Mouse (Mus musculus) MEL (cell line): ENCODE data around the gene Kif19a. TPM values are rescaled to one million over a fixed set of nuclear protein-coding genes. Genes with fewer than 3 reads are reported as not detected.

Experiments used
- DNase-seq: peaks from one replicate; pipeline ENCODE4 v3.0.0; 2011; ENCODE audit warnings: low read depth, low spot score
- H3K27ac ChIP-seq: 2 replicates; pipeline ENCODE4 v1.5.1; 2012; ENCODE audit warnings: low read depth, mild to moderate bottlenecking, control low read depth, low read length, moderate library complexity; ENCODE audit not compliant: control insufficient read depth
- H3K27me3 ChIP-seq, 2 experiments: fragments of 150-350 bp in 1 of 2; sonication (generic) in 1 of 2; 2 replicates each; pipeline ENCODE4 v1.6.1; 2012; ENCODE audit warnings: low read length in 2 of 2, mild to moderate bottlenecking in 2 of 2, improper control_type of control experiment in 1 of 2, moderate library complexity in 1 of 2; ENCODE audit not compliant: insufficient read depth in 2 of 2, control insufficient read depth in 1 of 2
- H3K36me3 ChIP-seq, 2 experiments: 2 replicates each; pipeline ENCODE4 v1.6.1; 2012 to 2014; ENCODE audit warnings: low read length in 2 of 2, improper control_type of control experiment in 1 of 2, inconsistent platforms in 1 of 2, mild to moderate bottlenecking in 1 of 2; ENCODE audit not compliant: insufficient read depth in 2 of 2, control insufficient read depth in 1 of 2
- H3K4me1 ChIP-seq, 2 experiments: fragments of 150-350 bp in 1 of 2; sonication (generic) in 1 of 2; 2 replicates each; pipeline ENCODE4 v1.6.1; 2012; ENCODE audit warnings: low read length in 2 of 2, improper control_type of control experiment in 1 of 2, mild to moderate bottlenecking in 1 of 2; ENCODE audit not compliant: insufficient read depth in 2 of 2, control insufficient read depth in 1 of 2
- H3K4me3 ChIP-seq, 2 experiments: fragments of 150-350 bp in 1 of 2; sonication (generic) in 1 of 2; 2 replicates each; pipeline ENCODE4 v1.5.1; 2012; ENCODE audit warnings: low read depth in 2 of 2, low read length in 2 of 2, mild to moderate bottlenecking in 2 of 2, moderate library complexity in 2 of 2, control low read depth in 1 of 2, improper control_type of control experiment in 1 of 2; ENCODE audit not compliant: control insufficient read depth in 1 of 2, insufficient read depth in 1 of 2
- H3K79me2 ChIP-seq: 2 replicates; pipeline ENCODE4 v1.6.1; 2012; ENCODE audit warnings: mild to moderate bottlenecking, low read length, moderate library complexity; ENCODE audit not compliant: control insufficient read depth, poor library complexity, insufficient read depth
- H3K9ac ChIP-seq: 2 replicates; pipeline ENCODE4 v1.6.1; 2012; ENCODE audit warnings: low read depth, mild to moderate bottlenecking, control low read depth, low read length, moderate library complexity; ENCODE audit not compliant: control insufficient read depth, poor library complexity, severe bottlenecking
- H3K9me3 ChIP-seq: fragments of 150-350 bp; sonication (generic); replicated peaks from 2 replicates; pipeline ENCODE4 v1.6.1; 2012; ENCODE audit warnings: mild to moderate bottlenecking, low read length, improper control_type of control experiment, moderate library complexity; ENCODE audit not compliant: insufficient read depth
- BHLHE40 ChIP-seq: IDR thresholded peaks from 2 replicates; pipeline ENCODE4 v1.6.1; 2012; ENCODE audit warnings: low read depth, mild to moderate bottlenecking, inconsistent platforms, low read length, improper control_type of control experiment, borderline replicate concordance
- CTCF ChIP-seq, 3 experiments: IDR thresholded peaks in 2 of 3; conservative IDR thresholded peaks in 1 of 3; 2 replicates each; pipeline ENCODE4 v1.5.1; 2011 to 2012; ENCODE audit warnings: low read length in 3 of 3, low read depth in 2 of 3, mild to moderate bottlenecking in 2 of 3, improper control_type of control experiment in 1 of 3, inconsistent platforms in 1 of 3, mixed read lengths in 1 of 3, moderate library complexity in 1 of 3; ENCODE audit not compliant: control insufficient read depth in 1 of 3, insufficient read depth in 1 of 3, poor library complexity in 1 of 3, severe bottlenecking in 1 of 3
- E2F4 ChIP-seq: IDR thresholded peaks from 2 replicates; pipeline ENCODE4 v1.6.1; 2011; ENCODE audit warnings: low read depth, low read length, improper control_type of control experiment, borderline replicate concordance
- ELF1 ChIP-seq: IDR thresholded peaks from 2 replicates; pipeline ENCODE4 v1.6.1; 2014; ENCODE audit warnings: low read depth, mild to moderate bottlenecking, inconsistent platforms, low read length, improper control_type of control experiment, moderate library complexity
- EP300 ChIP-seq, 2 experiments: IDR thresholded peaks; 2 replicates each; pipeline ENCODE4 v1.6.1; 2011; ENCODE audit warnings: improper control_type of control experiment in 2 of 2, low read length in 2 of 2, low read depth in 1 of 2, mild to moderate bottlenecking in 1 of 2
- ETS1 ChIP-seq: IDR thresholded peaks from 2 replicates; pipeline ENCODE4 v1.6.1; 2012; ENCODE audit warnings: low read depth, mild to moderate bottlenecking, inconsistent platforms, low read length, improper control_type of control experiment, moderate library complexity
- HCFC1 ChIP-seq: IDR thresholded peaks from 2 replicates; pipeline ENCODE4 v1.6.1; 2012; ENCODE audit warnings: low read depth, mild to moderate bottlenecking, inconsistent platforms, low read length, improper control_type of control experiment, moderate library complexity
- KAT2A ChIP-seq: conservative IDR thresholded peaks from 2 replicates; pipeline ENCODE4 v1.6.1; 2012; ENCODE audit warnings: low read depth, low read length, improper control_type of control experiment, inconsistent platforms
- MAX ChIP-seq: IDR thresholded peaks from 2 replicates; pipeline ENCODE4 v1.6.1; 2011; ENCODE audit warnings: low read length, improper control_type of control experiment
- NELFE ChIP-seq: IDR thresholded peaks from 2 replicates; pipeline ENCODE4 v1.6.1; 2011; ENCODE audit warnings: low read depth, low read length, improper control_type of control experiment
- NRF1 ChIP-seq: IDR thresholded peaks from 2 replicates; pipeline ENCODE4 v1.6.1; 2014; ENCODE audit warnings: low read depth, mild to moderate bottlenecking, inconsistent platforms, low read length, improper control_type of control experiment, moderate library complexity; ENCODE audit not compliant: poor library complexity, insufficient read depth, severe bottlenecking
- POLR2A ChIP-seq, 2 experiments: IDR thresholded peaks; 2 replicates each; pipeline ENCODE4 v1.6.1; 2011 to 2012; ENCODE audit warnings: low read length in 2 of 2, mild to moderate bottlenecking in 2 of 2, control low read depth in 1 of 2, improper control_type of control experiment in 1 of 2, low read depth in 1 of 2, moderate library complexity in 1 of 2; ENCODE audit not compliant: control insufficient read depth in 1 of 2, insufficient read depth in 1 of 2, poor library complexity in 1 of 2
- SIN3A ChIP-seq: IDR thresholded peaks from 2 replicates; pipeline ENCODE4 v1.6.1; 2012; ENCODE audit warnings: low read length, improper control_type of control experiment, inconsistent platforms
- UBTF ChIP-seq: IDR thresholded peaks from 2 replicates; pipeline ENCODE4 v1.6.1; 2012; ENCODE audit warnings: low read depth, mild to moderate bottlenecking, inconsistent platforms, low read length, improper control_type of control experiment, moderate library complexity, borderline replicate concordance; ENCODE audit not compliant: insufficient read depth
- USF2 ChIP-seq, 2 experiments: IDR thresholded peaks; 2 replicates each; pipeline ENCODE4 v1.6.1; 2011 to 2012; ENCODE audit warnings: improper control_type of control experiment in 2 of 2, low read length in 2 of 2, borderline replicate concordance in 1 of 2, inconsistent platforms in 1 of 2, low read depth in 1 of 2, mild to moderate bottlenecking in 1 of 2; ENCODE audit not compliant: insufficient read depth in 1 of 2
- ZC3H11A ChIP-seq: IDR thresholded peaks from 2 replicates; pipeline ENCODE4 v1.6.1; 2012; ENCODE audit warnings: low read depth, mild to moderate bottlenecking, inconsistent platforms, low read length, improper control_type of control experiment
- ZMIZ1 ChIP-seq: IDR thresholded peaks from 2 replicates; pipeline ENCODE4 v1.6.1; 2012; ENCODE audit warnings: low read depth, mild to moderate bottlenecking, inconsistent platforms, low read length, improper control_type of control experiment, moderate library complexity
- ZNF384 ChIP-seq: IDR thresholded peaks from 2 replicates; pipeline ENCODE4 v1.6.1; 2012; ENCODE audit warnings: low read depth, mild to moderate bottlenecking, inconsistent platforms, low read length, improper control_type of control experiment
- polyA plus RNA-seq, 2 experiments: library from polyadenylated mRNA; stranded (reverse) in 1 of 2; unstranded in 1 of 2; fragments of >175 nt in 1 of 2; fragments of >200 nt in 1 of 2; gene quantifications; 2 replicates each; pipeline versions ENCODE4 v1.2.1 to v1.2.4; 2012; ENCODE audit warnings: low replicate concordance in 2 of 2, low read depth in 1 of 2; ENCODE audit not compliant: insufficient read length in 2 of 2, insufficient read depth in 1 of 2, missing spikeins in 1 of 2
- total RNA-seq: library from RNA; depleted of rRNA; stranded (reverse); fragments of 300-350 nt; gene quantifications from 2 replicates; pipeline ENCODE4 v1.2.3, GENCODE M21; 2012

The Kif19a gene
- total and polyA plus RNA-seq, 3 experiments = not detected

GRCm38 (mm10) chr11:114826686-114827085 is 61.5 kb downstream of the Kif19a start:
- H3K4me3 ChIP-seq = no peak overlapping the region
- no peaks in the 10 kb centered on the region for H3K79me2 ChIP-seq
- H3K4me1 ChIP-seq = no peaks in the 10 kb centered on the region
- H3K27me3 ChIP-seq = no peaks in the 10 kb centered on the region
- no peaks in the 10 kb centered on the region for H3K9me3 ChIP-seq
- no peak overlapping the region for H3K9ac ChIP-seq
- TF ChIP-seq NELFE = no peak
- TF ChIP-seq HCFC1 = no peak
- TF ChIP-seq ZC3H11A = no peak
- no peak for TF ChIP-seq BHLHE40
- TF ChIP-seq ZMIZ1 = no peak
- no peak for TF ChIP-seq KAT2A
- TF ChIP-seq CTCF (IDR thresholded peaks at IDR 0.05 in 2 of 3, conservative IDR thresholded peaks at IDR 0.05 in 1 of 3; ENCODE audit: control insufficient read depth in 1 of 3, insufficient read depth in 1 of 3, low read depth in 2 of 3, low read length in 3 of 3, poor library complexity in 1 of 3, severe bottlenecking in 1 of 3) = no peak
- no peak for TF ChIP-seq SIN3A
- TF ChIP-seq E2F4 = no peak
- no peak for TF ChIP-seq EP300 (IDR thresholded peaks at IDR 0.05; ENCODE audit: low read depth in 1 of 2, low read length in 2 of 2)
- TF ChIP-seq POLR2A (IDR thresholded peaks at IDR 0.05; ENCODE audit: control insufficient read depth in 1 of 2, insufficient read depth in 1 of 2, low read depth in 1 of 2, low read length in 2 of 2, poor library complexity in 1 of 2) = no peak
- no peak for TF ChIP-seq NRF1
- TF ChIP-seq, all 39 proteins: peak for 0
- Histone ChIP-seq H3K27ac (no peak overlapping the region), H3K36me3 (no peaks in the 10 kb centered on the region)
- DNase-seq = no peak

DNA sequence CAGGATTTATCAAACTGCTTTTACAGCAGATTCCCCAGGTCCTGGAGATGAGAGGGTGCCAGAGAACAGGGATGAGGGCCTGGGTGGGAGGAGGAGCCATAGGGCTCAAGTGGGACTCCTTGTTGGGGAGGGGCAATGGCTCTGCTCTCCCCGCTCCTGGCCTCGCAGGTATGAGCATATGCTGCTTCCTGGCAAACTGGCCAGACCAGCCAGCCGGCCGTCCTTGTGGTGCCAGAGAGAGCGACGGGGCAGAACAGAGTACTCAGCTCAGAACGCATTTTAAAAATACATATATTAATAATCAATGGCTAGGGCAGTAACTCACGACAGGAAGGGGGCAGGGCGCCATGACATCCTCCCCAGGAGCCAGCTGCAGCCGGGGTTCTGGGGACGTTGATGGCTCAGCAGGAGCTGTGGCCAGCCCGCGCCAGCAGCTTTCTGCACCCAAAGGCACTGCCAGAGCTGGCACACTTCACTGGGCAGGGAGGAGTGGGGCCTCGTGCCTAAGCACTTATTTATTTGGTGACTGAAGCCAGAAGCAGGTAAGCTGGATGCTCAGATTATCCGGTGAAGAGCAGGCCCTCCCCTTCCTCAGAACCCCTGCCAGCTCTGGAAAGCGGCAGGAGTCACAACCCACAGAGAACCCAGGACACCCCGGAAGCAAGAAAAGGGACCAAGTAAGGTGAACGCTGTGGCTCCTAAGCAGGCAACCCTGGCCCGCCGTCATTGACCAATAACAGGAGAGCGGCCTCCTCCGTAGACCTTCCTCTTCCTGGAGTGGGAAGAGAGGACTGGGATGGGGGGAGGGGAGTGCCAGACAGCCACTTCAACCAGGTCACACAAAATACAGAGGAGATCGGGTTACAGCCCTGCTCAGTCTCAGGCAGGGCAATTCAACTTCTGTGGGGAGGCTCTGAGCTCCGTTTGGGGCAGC is 64.6 kb downstream of the Kif19a start:
- Histone ChIP-seq H3K9ac (no peak overlapping the region), H3K79me2 (no peaks in the 10 kb centered on the region), H3K4me1 (no peaks in the 10 kb centered on the region), H3K27me3 (no peaks in the 10 kb centered on the region), H3K4me3 (no peak overlapping the region), H3K36me3 (no peaks in the 10 kb centered on the region), H3K27ac (no peak overlapping the region), H3K9me3 (no peaks in the 10 kb centered on the region)
- no peak for DNase-seq
- TF ChIP-seq USF2 (IDR thresholded peaks at IDR 0.05; ENCODE audit: borderline replicate concordance in 1 of 2, insufficient read depth in 1 of 2, low read depth in 1 of 2, low read length in 2 of 2) (no peak), ZC3H11A (no peak), MAX (no peak), ETS1 (no peak), ELF1 (no peak), ZMIZ1 (no peak), ZNF384 (no peak), UBTF (no peak), KAT2A (no peak)
